ENCODE assay signal across 19 mouse cellular contexts in genomic region chr7:46129463-46130179, GRCm38 (mm10). TPM values are rescaled to one million over a fixed set of nuclear protein-coding genes. Genes with fewer than 3 reads are reported as not detected.
DNase-seq lines count a peak whose midpoint lies in the region; ATAC-seq lines count a peak whose summit lies in the region.
"Had no signal": no experiment of that assay in that cellular context is flagged by ENCODE, and none has a peak within 500 bp of the region (broad histone marks: within the 10 kb centered on the region; RNA-seq: fewer than 3 reads in every experiment).

No protein-coding gene starts in this region.

- ATAC-seq in forebrain, embryonic 14.5 days: peak; percentile 37; the same call in 1 of the 2 replicates
- ATAC-seq in forebrain, embryonic 15.5 days (replicated peaks): no peak
- 0 out of 2 replicates have a peak, but pooled peaks have one; percentile 55 for ATAC-seq in liver, embryonic 12.5 days
- no peak for ATAC-seq in liver, embryonic 11.5 days (replicated peaks; ENCODE audit: low FRiP score)
- peak; percentile 56; the same call in 1 of the 2 replicates for ATAC-seq in intestine, embryonic 16.5 days
- ATAC-seq in stomach, embryonic 16.5 days (ENCODE audit: insufficient read depth, low FRiP score): no peak
- no peak for ATAC-seq in activated CD4-positive, CD25-positive, alpha-beta regulatory T cell, adult 4 months

- H3K4me1 ChIP-seq in forebrain, embryonic 14.5 days (ENCODE audit: control insufficient read depth, insufficient read depth, low read length): peaks cover 13% of the 10 kb centered on the region
- peaks cover 37% of the 10 kb centered on the region for H3K4me1 ChIP-seq in forebrain, embryonic 15.5 days
- H3K4me1 ChIP-seq in liver, embryonic 12.5 days: peaks cover 6% of the 10 kb centered on the region; the same call in 1 of the 2 replicates
- H3K4me1 ChIP-seq in liver, embryonic 11.5 days (replicated peaks; ENCODE audit: control insufficient read depth, insufficient read depth, low read length): 0 out of 2 replicates have a peak, but pooled peaks cover 4% of the 10 kb centered on the region
- H3K4me1 ChIP-seq in intestine, embryonic 16.5 days (ENCODE audit: control insufficient read depth, insufficient read depth, low read length): peaks cover 5% of the 10 kb centered on the region; the same call in 1 of the 2 replicates
- peaks cover 24% of the 10 kb centered on the region for H3K4me1 ChIP-seq in stomach, embryonic 16.5 days (ENCODE audit: control insufficient read depth, insufficient read depth, low read length)

- DNase-seq in forebrain, embryonic 14.5 days (ENCODE audit: low spot score): no peak
- no peak for DNase-seq in liver, embryonic 11.5 days (ENCODE audit: low spot score)
- DNase-seq: B cell, adult 2 months; cerebellum, adult 9-11 months; gastrocnemius, postnatal 14 days; heart, postnatal 10 days; kidney, postnatal 10 days; thymus, adult 2 months had no signal

- H3K9me3 ChIP-seq in forebrain, embryonic 14.5 days (replicated peaks; ENCODE audit: control insufficient read depth, low read length): no peaks in the 10 kb centered on the region
- no peaks in the 10 kb centered on the region for H3K9me3 ChIP-seq in forebrain, embryonic 15.5 days
- no peaks in the 10 kb centered on the region for H3K9me3 ChIP-seq in liver, embryonic 12.5 days (replicated peaks)
- no peaks in the 10 kb centered on the region for H3K9me3 ChIP-seq in liver, embryonic 11.5 days (ENCODE audit: control insufficient read depth, low read length)
- no peaks in the 10 kb centered on the region for H3K9me3 ChIP-seq in intestine, embryonic 16.5 days (ENCODE audit: control insufficient read depth, low read length)
- H3K9me3 ChIP-seq in stomach, embryonic 16.5 days (replicated peaks; ENCODE audit: control insufficient read depth, low read length): no peaks in the 10 kb centered on the region
- H3K9me3 ChIP-seq: embryonic facial prominence, embryonic 10.5 days; heart, embryonic 10.5 days; limb, embryonic 12.5 days; lung, embryonic 15.5 days had no signal

- H3K9ac ChIP-seq in forebrain, embryonic 14.5 days (ENCODE audit: low read length): no peak overlapping the region
- H3K9ac ChIP-seq in forebrain, embryonic 15.5 days (replicated peaks): no peak overlapping the region
- H3K9ac ChIP-seq in liver, embryonic 12.5 days: no peak overlapping the region
- H3K9ac ChIP-seq in liver, embryonic 11.5 days (ENCODE audit: low read depth, low read length): no peak overlapping the region
- no peak overlapping the region for H3K9ac ChIP-seq in intestine, embryonic 16.5 days (ENCODE audit: low read depth, low read length)
- H3K9ac ChIP-seq in stomach, embryonic 16.5 days (ENCODE audit: low read length): no peak overlapping the region
- H3K9ac ChIP-seq: limb, embryonic 12.5 days; lung, embryonic 15.5 days had no signal

- 40% methylated on average over 7 of the region's 7 CpGs for WGBS in forebrain, embryonic 14.5 days
- WGBS in forebrain, embryonic 15.5 days: 45% methylated on average over 7 of the region's 7 CpGs
- WGBS in liver, embryonic 12.5 days (ENCODE audit: insufficient replicate concordance): 56% methylated on average over 7 of the region's 7 CpGs
- 48% methylated on average over 7 of the region's 7 CpGs for WGBS in liver, embryonic 11.5 days
- WGBS in intestine, embryonic 16.5 days: 39% methylated on average over 7 of the region's 7 CpGs
- 41% methylated on average over 7 of the region's 7 CpGs for WGBS in stomach, embryonic 16.5 days

- H3K27ac ChIP-seq in forebrain, embryonic 14.5 days (ENCODE audit: low read depth, low read length): no peak overlapping the region
- H3K27ac ChIP-seq in forebrain, embryonic 15.5 days (replicated peaks): no peak overlapping the region
- H3K27ac ChIP-seq in liver, embryonic 12.5 days: no peak overlapping the region
- H3K27ac ChIP-seq in liver, embryonic 11.5 days (ENCODE audit: low read depth, low read length): no peak overlapping the region
- H3K27ac ChIP-seq in intestine, embryonic 16.5 days (ENCODE audit: low read length): no peak overlapping the region
- H3K27ac ChIP-seq in stomach, embryonic 16.5 days (ENCODE audit: low read length): peak overlapping the region; percentile 62
- H3K27ac ChIP-seq: embryonic facial prominence, embryonic 10.5 days; heart, embryonic 10.5 days; limb, embryonic 12.5 days; lung, embryonic 15.5 days; macrophage had no signal

- no peaks in the 10 kb centered on the region for H3K27me3 ChIP-seq in forebrain, embryonic 14.5 days (replicated peaks; ENCODE audit: control insufficient read depth, insufficient read depth, low read length)
- H3K27me3 ChIP-seq in forebrain, embryonic 15.5 days: no peaks in the 10 kb centered on the region
- H3K27me3 ChIP-seq in liver, embryonic 12.5 days (replicated peaks): peaks cover 15% of the 10 kb centered on the region
- peaks cover 7% of the 10 kb centered on the region for H3K27me3 ChIP-seq in liver, embryonic 11.5 days (replicated peaks; ENCODE audit: control insufficient read depth, insufficient read depth, low read length)
- no peaks in the 10 kb centered on the region for H3K27me3 ChIP-seq in intestine, embryonic 16.5 days (replicated peaks; ENCODE audit: control insufficient read depth, insufficient read depth, low read length)
- H3K27me3 ChIP-seq in stomach, embryonic 16.5 days (ENCODE audit: control insufficient read depth, insufficient read depth, low read length): peaks cover 3% of the 10 kb centered on the region

- H3K36me3 ChIP-seq in forebrain, embryonic 14.5 days (ENCODE audit: control insufficient read depth, insufficient read depth, low read length): no peaks in the 10 kb centered on the region
- no peaks in the 10 kb centered on the region for H3K36me3 ChIP-seq in forebrain, embryonic 15.5 days
- no peaks in the 10 kb centered on the region for H3K36me3 ChIP-seq in liver, embryonic 12.5 days
- no peaks in the 10 kb centered on the region for H3K36me3 ChIP-seq in liver, embryonic 11.5 days (ENCODE audit: control insufficient read depth, insufficient read depth, low read length)
- no peaks in the 10 kb centered on the region for H3K36me3 ChIP-seq in intestine, embryonic 16.5 days (ENCODE audit: control insufficient read depth, insufficient read depth, low read length)
- H3K36me3 ChIP-seq in stomach, embryonic 16.5 days (ENCODE audit: control insufficient read depth, insufficient read depth, low read length): no peaks in the 10 kb centered on the region
- H3K36me3 ChIP-seq: embryonic facial prominence, embryonic 10.5 days; heart, embryonic 10.5 days; limb, embryonic 12.5 days; lung, embryonic 15.5 days had no signal

- no peak overlapping the region for H3K4me2 ChIP-seq in forebrain, embryonic 14.5 days (ENCODE audit: low read length)
- no peak overlapping the region for H3K4me2 ChIP-seq in forebrain, embryonic 15.5 days (replicated peaks)
- no peak overlapping the region for H3K4me2 ChIP-seq in liver, embryonic 12.5 days
- no peak overlapping the region for H3K4me2 ChIP-seq in liver, embryonic 11.5 days
- no peak overlapping the region for H3K4me2 ChIP-seq in intestine, embryonic 16.5 days (ENCODE audit: low read depth, low read length)
- H3K4me2 ChIP-seq in stomach, embryonic 16.5 days (ENCODE audit: low read depth, low read length): no peak overlapping the region
- H3K4me2 ChIP-seq: limb, embryonic 12.5 days; lung, embryonic 15.5 days; midbrain, embryonic 11.5 days had no signal

- no peak overlapping the region for H3K4me3 ChIP-seq in forebrain, embryonic 14.5 days (ENCODE audit: low read depth, low read length)
- no peak overlapping the region for H3K4me3 ChIP-seq in forebrain, embryonic 15.5 days
- no peak overlapping the region for H3K4me3 ChIP-seq in liver, embryonic 12.5 days
- no peak overlapping the region for H3K4me3 ChIP-seq in liver, embryonic 11.5 days (ENCODE audit: low read depth, low read length)
- H3K4me3 ChIP-seq in intestine, embryonic 16.5 days (ENCODE audit: low read length): no peak overlapping the region
- H3K4me3 ChIP-seq in stomach, embryonic 16.5 days (replicated peaks; ENCODE audit: low read length): no peak overlapping the region
- H3K4me3 ChIP-seq: embryonic facial prominence, embryonic 10.5 days; heart, embryonic 10.5 days; limb, embryonic 12.5 days; lung, embryonic 15.5 days had no signal

RNA-seq across cellular contexts. Expression of gene Kcnj11, which starts 29.1 kb away (rescaled TPM):
- 2.7 and 3.0 TPM in 2 replicates for polyA plus RNA-seq in forebrain, embryonic 14.5 days (2014; fragmentation: Nextera tagmentation; extraction: Ambion mirVana)
- 4.8 and 5.2 TPM in 2 replicates for polyA plus RNA-seq in forebrain, embryonic 15.5 days (2015; fragmentation: Nextera tagmentation; extraction: Ambion mirVana)
- not detected in 2 replicates for polyA plus RNA-seq in liver, embryonic 12.5 days (2016; fragmentation: Nextera tagmentation; extraction: Ambion mirVana)
- not detected in 2 replicates for polyA plus RNA-seq in liver, embryonic 11.5 days (2014; fragmentation: Nextera tagmentation; extraction: Ambion mirVana)
- polyA plus RNA-seq in intestine, embryonic 16.5 days (2015; fragmentation: Nextera tagmentation; extraction: Ambion mirVana): 0.55 and 0.65 TPM in 2 replicates
- 0.99 and 1.4 TPM in 2 replicates for polyA plus RNA-seq in stomach, embryonic 16.5 days (2015; fragmentation: Nextera tagmentation; extraction: Ambion mirVana)
- polyA plus RNA-seq in activated CD4-positive, CD25-positive, alpha-beta regulatory T cell, adult 4 months (2017; shearing (Covaris generic)): not detected
- polyA plus RNA-seq: macrophage had no signal

RNA-seq across cellular contexts. Expression of gene Abcc8, which starts 50.2 kb away (rescaled TPM):
- 14.1 and 18.8 TPM in 2 replicates for polyA plus RNA-seq in forebrain, embryonic 14.5 days (2014; fragmentation: Nextera tagmentation; extraction: Ambion mirVana)
- polyA plus RNA-seq in forebrain, embryonic 15.5 days (2015; fragmentation: Nextera tagmentation; extraction: Ambion mirVana): 30.1 and 31.8 TPM in 2 replicates
- 0.20 and 0.33 TPM in 2 replicates for polyA plus RNA-seq in liver, embryonic 12.5 days (2016; fragmentation: Nextera tagmentation; extraction: Ambion mirVana)
- polyA plus RNA-seq in liver, embryonic 11.5 days (2014; fragmentation: Nextera tagmentation; extraction: Ambion mirVana): 0.70 and 0.71 TPM in 2 replicates
- 4.8 and 6.2 TPM in 2 replicates for polyA plus RNA-seq in intestine, embryonic 16.5 days (2015; fragmentation: Nextera tagmentation; extraction: Ambion mirVana)
- polyA plus RNA-seq in stomach, embryonic 16.5 days (2015; fragmentation: Nextera tagmentation; extraction: Ambion mirVana): 10.2 and 10.6 TPM in 2 replicates
- polyA plus RNA-seq in activated CD4-positive, CD25-positive, alpha-beta regulatory T cell, adult 4 months (2017; shearing (Covaris generic)): not detected
- polyA plus RNA-seq: macrophage had no signal

Comparison
In these comparisons a context has a peak if more than half of its experiments do, and no peak if none do; other contexts are left out.
1. ATAC-seq: peak in forebrain, embryonic 14.5 days (single experiment), liver, embryonic 12.5 days (single experiment) and intestine, embryonic 16.5 days (single experiment); none in forebrain, embryonic 15.5 days (single experiment), liver, embryonic 11.5 days (single experiment), stomach, embryonic 16.5 days (single experiment) and activated CD4-positive, CD25-positive, alpha-beta regulatory T cell, adult 4 months (single experiment).